Mouse (Mus musculus) cerebellum, postnatal 14 days (tissue): ENCODE measurements at regions not wholly inside any gene's neighbourhood (a gene's known extent, or its start where the extent isn't known, plus 50 kb on each side); places are given as distances from the start of the nearest gene placed in this dataset.
A peak's percentile ranks its signal among the peaks of the same experiment; 100 is the strongest.

Experiments used
- DNase-seq, 2 experiments: peaks; one replicate each; pipeline ENCODE4 v3.0.0; 2021; ENCODE audit warnings: mixed read lengths in 2 of 2

DNA sequence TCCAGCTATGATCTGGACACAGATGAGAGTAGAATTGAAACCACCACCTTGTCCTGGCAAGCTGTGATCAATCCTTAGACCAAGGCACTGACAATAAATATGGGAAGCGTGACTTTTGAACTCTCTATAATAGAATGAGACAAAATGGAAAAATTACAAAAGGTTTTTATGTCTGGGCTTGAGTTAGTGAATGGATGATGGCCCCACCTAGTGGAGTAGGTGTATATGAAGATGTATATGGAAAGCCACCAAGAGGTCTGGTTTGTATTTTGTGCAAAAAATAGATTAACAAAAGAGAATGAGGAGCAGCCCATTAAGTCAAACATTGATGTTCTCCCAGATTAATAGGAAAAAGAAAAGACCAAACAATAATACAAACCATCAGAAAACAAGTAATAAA is 172.5 kb downstream of the Tacr3 start:
- DNase-seq = no peak

DNA sequence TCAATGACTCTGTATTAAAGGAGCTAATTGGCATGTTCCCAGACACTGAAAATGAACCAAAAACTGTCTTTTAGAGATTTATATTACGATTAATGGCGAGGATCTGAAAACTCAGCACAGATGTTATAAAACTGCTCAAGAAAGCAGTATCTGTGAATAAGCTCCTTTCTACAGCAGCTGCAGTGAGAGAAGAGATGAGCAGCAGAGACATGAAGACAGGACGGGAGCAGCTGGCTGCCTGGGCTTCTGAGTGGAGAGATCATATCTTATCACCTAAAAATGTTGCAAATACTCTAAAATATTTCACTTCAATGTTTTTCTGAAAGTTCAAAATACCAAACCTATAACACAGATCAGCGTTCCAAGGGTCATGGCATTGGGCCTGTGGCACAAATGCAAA is 187.0 kb downstream of the Tacr3 start:
- DNase-seq = no peak

- DNase-seq = no peak
Measured at GRCm38 (mm10) chr3:135024366-135024765, 188.0 kb upstream of the Cenpe start.

GRCm38 (mm10) chr3:135024799-135025198 is 187.5 kb upstream of the Cenpe start:
- DNase-seq = no peak

DNA sequence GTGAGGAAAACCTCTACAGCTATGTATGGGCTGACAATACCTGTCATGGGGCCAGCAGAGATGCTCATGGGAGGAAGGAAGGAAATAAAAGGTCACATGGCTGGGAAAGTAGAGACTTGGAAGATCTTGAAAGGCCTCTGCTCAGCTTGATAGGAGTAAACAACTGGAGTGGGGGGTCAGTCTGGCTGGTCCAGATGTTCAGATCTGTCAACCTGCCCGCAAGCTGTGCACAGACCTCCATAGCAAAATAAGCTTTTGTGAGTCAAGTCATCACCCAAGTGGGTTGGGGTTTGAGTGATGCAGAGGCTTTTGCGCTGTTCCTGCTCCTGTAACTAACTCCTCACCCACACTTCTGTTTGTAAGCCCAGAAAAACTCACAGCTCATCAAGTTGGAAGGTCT is 179.9 kb upstream of the Cenpe start:
- DNase-seq = no peak

DNA sequence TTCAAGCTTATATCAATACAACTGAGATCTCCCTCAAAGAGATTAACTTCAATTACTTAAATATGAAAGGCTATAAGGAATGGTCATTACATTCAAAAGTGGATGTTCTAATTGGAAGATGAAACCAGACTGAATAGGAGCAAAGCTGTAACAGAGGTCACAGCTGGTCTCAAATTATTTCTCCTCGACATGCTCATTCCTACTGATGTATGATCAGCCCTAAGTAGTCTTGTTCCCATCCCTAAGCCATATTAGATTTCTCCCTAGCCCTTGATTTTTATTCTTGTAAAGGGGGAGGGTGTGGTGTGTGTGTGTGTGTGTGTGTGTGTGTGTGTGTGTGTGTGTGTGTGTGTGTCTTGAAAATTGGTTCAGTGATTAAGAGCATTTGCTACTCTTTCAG is 175.0 kb upstream of the Cenpe start:
- no peak for DNase-seq

DNA sequence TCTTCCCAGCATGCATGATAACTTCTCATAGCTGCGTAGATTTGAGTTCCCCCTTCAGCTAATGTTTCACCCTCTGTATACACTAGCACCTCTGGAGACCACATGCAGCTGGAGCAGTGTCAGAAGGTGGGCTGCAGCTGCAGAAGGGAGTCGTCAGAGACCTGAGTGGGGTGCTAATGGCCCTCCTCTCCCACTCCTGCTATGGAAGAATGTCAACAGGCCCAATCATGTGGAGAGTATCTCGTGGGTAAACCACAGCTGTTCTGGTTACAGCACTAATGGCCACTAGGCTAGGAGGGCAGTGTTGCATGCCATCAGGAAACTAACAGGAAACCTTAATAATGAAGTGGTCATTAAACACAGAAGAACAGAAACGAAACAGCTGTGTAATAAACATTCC is 170.1 kb upstream of the Cenpe start:
- DNase-seq = no peak

DNA sequence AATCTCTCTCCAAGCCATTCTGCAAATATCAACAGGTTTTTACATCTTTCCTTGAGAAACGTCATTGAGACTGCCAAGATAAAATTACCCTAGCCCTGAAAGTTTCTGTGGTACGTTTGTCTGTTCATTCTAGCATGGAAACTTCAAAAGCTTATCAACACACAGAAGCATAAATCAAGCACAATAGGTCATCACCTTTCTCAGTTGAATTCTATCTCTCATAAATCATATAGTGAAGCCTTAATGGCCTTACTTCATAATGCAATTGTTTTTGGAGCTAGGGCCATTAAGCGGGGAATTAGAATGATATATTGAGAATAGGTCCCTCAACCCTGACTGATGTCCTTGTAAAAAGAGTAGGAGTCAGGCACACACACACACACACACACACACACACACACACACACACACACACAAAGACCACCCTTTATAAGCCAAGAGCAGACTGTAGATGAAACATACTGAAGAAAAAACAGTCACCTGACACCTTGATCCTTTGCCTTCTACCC is 166.5 kb upstream of the Cenpe start:
- DNase-seq = no peak

- no peak for DNase-seq
Measured at GRCm38 (mm10) chr3:135091487-135091886, 120.8 kb upstream of the Cenpe start.

- DNase-seq = peak; percentile 65 to 67
Measured at GRCm38 (mm10) chr3:135100901-135101586, 111.3 kb upstream of the Cenpe start.
